Mouse (Mus musculus) yolk sac, embryonic 10.5 days (tissue): ENCODE results near the gene Cyp4a32.

Source experiments
- DNase-seq: peaks from one replicate; pipeline ENCODE4 v3.0.0-alpha.2; 2017; ENCODE audit warnings: low spot score

Gene Cyp4a32

DNA sequence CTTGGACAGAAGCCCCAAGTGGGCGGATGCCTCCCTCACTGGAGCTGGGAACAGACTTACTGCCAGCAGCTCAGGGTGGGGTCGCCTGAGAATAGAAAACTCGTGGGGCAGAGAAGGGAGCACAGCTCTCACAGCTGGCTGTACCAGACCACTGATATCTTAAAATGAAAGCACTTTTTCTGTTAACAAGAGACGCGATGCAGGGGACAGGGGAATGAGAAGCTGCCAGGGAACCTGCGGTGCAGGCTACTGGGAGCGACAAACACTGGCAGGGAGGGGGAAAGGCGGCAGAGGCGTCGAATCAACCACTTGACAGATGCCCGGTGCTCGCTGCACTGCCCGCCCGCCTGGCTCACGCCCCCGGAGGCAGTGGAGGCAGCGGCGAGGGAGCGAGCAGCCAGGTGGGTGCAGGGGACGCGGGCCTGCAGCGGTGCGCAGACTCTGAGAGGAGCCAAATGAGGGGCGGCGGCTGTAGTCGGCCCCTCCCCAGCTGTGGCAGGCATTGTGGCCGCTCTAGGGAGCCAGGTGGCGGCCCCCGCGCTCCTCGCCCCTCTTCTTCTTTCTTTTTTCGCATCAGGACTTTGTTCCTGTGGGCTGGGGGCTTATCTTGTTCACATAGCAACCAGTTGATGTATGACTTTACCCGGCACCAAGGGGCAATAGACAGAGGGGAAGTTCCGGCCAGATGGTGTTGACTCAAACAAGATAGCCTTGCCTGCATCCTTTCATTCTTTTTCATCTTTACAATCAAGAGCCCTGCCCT lies 56.5 kb downstream of the Cyp4a32 start:
- DNase-seq, result peak; percentile 82

DNA sequence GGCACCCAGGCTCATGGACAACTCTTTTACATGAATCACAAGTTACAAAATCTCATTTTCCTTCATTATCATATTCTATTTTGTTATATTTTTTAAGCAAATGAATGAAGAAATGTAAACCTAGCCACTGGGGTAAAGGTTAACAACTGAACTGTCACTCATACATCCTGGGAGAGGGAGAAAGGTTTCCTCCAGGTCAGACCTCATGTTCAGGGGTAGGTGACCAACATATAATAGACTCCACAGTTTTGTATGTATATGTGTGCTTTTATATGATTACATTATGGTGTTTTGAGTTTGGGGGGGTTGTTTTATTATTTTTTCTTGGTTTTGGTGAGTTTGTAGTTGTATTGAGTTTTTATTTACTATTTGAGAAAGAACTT lies 57.1 kb downstream of the Cyp4a32 start:
- no peak for DNase-seq

DNA sequence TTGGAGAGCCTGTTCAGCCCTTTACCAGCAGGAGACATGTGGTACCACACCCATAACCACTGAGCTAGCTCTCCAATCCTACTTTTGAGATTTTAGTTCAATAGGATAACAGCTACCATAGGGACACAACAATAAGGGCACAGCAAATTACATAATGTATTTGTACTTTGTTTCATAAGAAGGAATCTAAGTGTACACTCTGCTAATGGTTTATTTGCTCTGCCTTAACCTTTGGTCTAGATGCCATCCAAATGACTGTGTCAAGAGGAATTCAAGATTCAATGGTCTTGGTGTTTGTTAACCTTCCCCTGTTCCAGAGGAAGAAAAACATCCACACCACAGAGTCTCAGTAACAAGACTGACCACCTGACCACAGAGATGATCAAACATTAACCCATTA lies 58.4 kb downstream of the Cyp4a32 start:
- DNase-seq, result peak; percentile 65
